Mouse (Mus musculus) bone marrow macrophage, adult 2 months (primary cell): ENCODE results near the gene Gm42906.

ENCODE experiments used
- CTCF ChIP-seq: IDR thresholded peaks from 2 replicates; pipeline ENCODE4 v1.5.1; 2012; ENCODE audit warnings: low read depth, mild to moderate bottlenecking, low read length, moderate library complexity
- POLR2A ChIP-seq: IDR thresholded peaks from 2 replicates; pipeline ENCODE4 v1.6.1; 2012; ENCODE audit warnings: mild to moderate bottlenecking, low read depth, low read length, borderline replicate concordance

- no peak for TF ChIP-seq POLR2A
- TF ChIP-seq CTCF, result no peak
Measured at GRCm38 (mm10) chr5:151218689-151219115, 209.3 kb downstream of the Gm42906 start.
